Mouse (Mus musculus): Measurements from ENCODE around the gene Mpzl2. TPM values are rescaled to one million over a fixed set of nuclear protein-coding genes. Genes with fewer than 3 reads are reported as not detected.

Mpzl2 gene
- total RNA-seq, 1 experiment = 13.3 TPM

DNA sequence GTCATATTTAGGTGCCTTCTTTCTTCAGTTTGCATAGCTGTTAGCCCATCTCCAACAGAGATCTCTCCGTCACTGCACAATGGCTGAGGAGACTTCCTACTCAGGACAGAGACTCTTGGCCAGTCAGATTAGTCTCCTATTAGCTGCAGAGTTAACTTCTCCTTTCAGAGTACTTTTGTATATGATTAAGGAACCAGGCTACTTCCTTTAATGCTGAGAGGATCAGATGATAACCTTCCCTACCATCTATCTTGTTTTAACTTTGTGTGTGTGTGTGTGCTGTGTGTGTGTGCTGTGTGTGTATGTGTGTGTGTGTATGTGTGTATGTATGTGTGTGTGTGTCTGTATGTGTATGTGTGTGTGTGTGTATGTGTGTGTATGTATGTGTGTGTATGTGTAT, 10.1 kb downstream of the Mpzl2 start:
- Histone ChIP-seq H3K4me3 (ENCODE audit: insufficient read depth in 1 of 2, low read depth in 1 of 2, low read length in 2 of 2, poor library complexity in 1 of 2, severe bottlenecking in 1 of 2) (no peak overlapping the region), H3K9me3 (ENCODE audit: control insufficient read depth, insufficient read depth, low read depth, low read length) (no peaks in the 10 kb centered on the region), H3K4me1 (ENCODE audit: control insufficient read depth in 2 of 2, insufficient read depth in 2 of 2, low read length in 2 of 2, poor library complexity in 1 of 2) (peaks cover 2% of the 10 kb centered on the region in 2 experiments; a peak in 1 of 4 replicates), H3K9ac (ENCODE audit: insufficient read depth, low read depth, low read length, poor library complexity, severe bottlenecking) (no peak overlapping the region), H3K27ac (ENCODE audit: insufficient read depth, low read depth, low read length, poor library complexity, severe bottlenecking) (no peak overlapping the region), H3K36me3 (ENCODE audit: control insufficient read depth, insufficient read depth, low read length, poor library complexity, severe bottlenecking) (peaks cover 3% of the 10 kb centered on the region; the same call in 1 of the 2 replicates)
- TF ChIP-seq ZC3H11A (IDR thresholded peaks at IDR 0.05; ENCODE audit: borderline replicate concordance, low read depth, low read length) (no peak), HCFC1 (IDR thresholded peaks at IDR 0.05; ENCODE audit: borderline replicate concordance, insufficient read depth, low read length) (no peak), ZNF384 (IDR thresholded peaks at IDR 0.05; ENCODE audit: low read depth, low read length) (no peak), MAFK (IDR thresholded peaks at IDR 0.05; ENCODE audit: insufficient read depth, low read depth, low read length) (no peak), CHD2 (IDR thresholded peaks at IDR 0.05; ENCODE audit: low read depth, low read length) (no peak)
- in situ Hi-C loops (cut with MboI; ENCODE audit: low sequenced_read_pairs in 2 of 2, unreplicated experiment in 2 of 2) = no loop called here
- no peak for DNase-seq (ENCODE audit: low read depth, low spot score)

DNA sequence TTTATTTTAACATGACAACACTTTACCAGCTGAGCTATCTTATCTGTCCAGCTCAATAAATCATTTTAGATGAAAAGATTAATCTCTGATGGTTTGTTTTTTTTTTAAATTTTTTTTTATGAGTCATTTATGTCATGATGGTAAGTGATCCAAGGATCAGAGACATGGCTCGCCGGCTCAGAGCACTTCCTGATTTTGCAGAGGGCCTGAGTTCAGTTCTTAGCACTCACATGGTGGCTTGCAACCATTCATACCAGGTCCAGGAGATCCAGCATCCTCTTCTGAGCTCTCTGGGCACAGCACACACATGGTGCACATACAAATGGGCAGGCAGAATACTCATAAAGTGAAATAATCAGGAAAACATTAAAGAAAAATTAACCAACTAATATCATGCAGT, 10.7 kb downstream of the Mpzl2 start:
- Histone ChIP-seq H3K36me3 (ENCODE audit: control insufficient read depth, insufficient read depth, low read length, poor library complexity, severe bottlenecking) (peaks cover 2% of the 10 kb centered on the region; the same call in 1 of the 2 replicates), H3K4me3 (ENCODE audit: insufficient read depth in 1 of 2, low read depth in 1 of 2, low read length in 2 of 2, poor library complexity in 1 of 2, severe bottlenecking in 1 of 2) (no peak overlapping the region), H3K4me1 (ENCODE audit: control insufficient read depth in 2 of 2, insufficient read depth in 2 of 2, low read length in 2 of 2, poor library complexity in 1 of 2) (peaks cover 2% of the 10 kb centered on the region in 2 experiments; a peak in 1 of 4 replicates), H3K9ac (ENCODE audit: insufficient read depth, low read depth, low read length, poor library complexity, severe bottlenecking) (no peak overlapping the region), H3K27ac (ENCODE audit: insufficient read depth, low read depth, low read length, poor library complexity, severe bottlenecking) (no peak overlapping the region), H3K9me3 (ENCODE audit: control insufficient read depth, insufficient read depth, low read depth, low read length) (no peaks in the 10 kb centered on the region)
- no peak for DNase-seq (ENCODE audit: low read depth, low spot score)
- in situ Hi-C loops (cut with MboI; ENCODE audit: low sequenced_read_pairs in 2 of 2, unreplicated experiment in 2 of 2) = no loop called here
- TF ChIP-seq ZC3H11A (IDR thresholded peaks at IDR 0.05; ENCODE audit: borderline replicate concordance, low read depth, low read length) (no peak), ZNF384 (IDR thresholded peaks at IDR 0.05; ENCODE audit: low read depth, low read length) (no peak), CHD2 (IDR thresholded peaks at IDR 0.05; ENCODE audit: low read depth, low read length) (no peak), MAFK (IDR thresholded peaks at IDR 0.05; ENCODE audit: insufficient read depth, low read depth, low read length) (no peak), HCFC1 (IDR thresholded peaks at IDR 0.05; ENCODE audit: borderline replicate concordance, insufficient read depth, low read length) (no peak)

DNA sequence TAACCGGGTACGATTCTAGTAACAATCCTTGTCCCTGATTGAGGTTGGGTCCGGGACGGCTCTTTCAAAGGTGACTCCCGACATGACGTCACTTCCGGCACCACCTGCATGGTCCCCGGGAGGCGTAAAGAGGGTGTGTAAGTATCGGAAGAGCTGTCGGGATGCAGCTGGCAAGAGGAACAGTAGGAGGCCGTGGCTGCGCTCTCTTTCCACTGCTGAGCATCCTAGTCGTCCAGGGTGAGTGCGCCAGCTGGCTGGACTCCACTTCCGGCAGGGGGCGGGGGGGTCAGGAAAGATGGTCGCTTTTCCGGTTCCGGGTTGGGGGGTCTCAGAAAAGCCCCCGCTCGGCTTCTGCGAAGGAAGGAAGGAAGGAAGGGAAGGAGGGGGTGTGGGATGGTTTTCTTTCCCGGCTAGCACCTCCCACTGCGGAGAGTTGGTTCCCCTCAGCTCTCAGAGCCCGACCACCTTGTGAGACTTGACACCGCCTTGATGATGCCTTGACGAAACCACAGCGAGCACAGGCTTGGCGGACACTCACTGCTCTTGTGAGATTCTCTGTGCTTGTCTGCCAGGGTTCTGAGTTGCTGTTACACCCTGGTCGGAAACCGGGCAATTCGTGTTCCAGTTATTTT, 15.6 kb downstream of the Mpzl2 start, which contains the start of gene Mpzl3:
Mpzl3 (plus strand) TSS at position 105 of the 632 bp plus-strand sequence.
- Histone ChIP-seq H3K9me3 (ENCODE audit: control insufficient read depth, insufficient read depth, low read depth, low read length) (no peaks in the 10 kb centered on the region), H3K36me3 (ENCODE audit: control insufficient read depth, insufficient read depth, low read length, poor library complexity, severe bottlenecking) (peaks cover 2% of the 10 kb centered on the region; the same call in 1 of the 2 replicates), H3K9ac (ENCODE audit: insufficient read depth, low read depth, low read length, poor library complexity, severe bottlenecking) (peak within 1 kb of the TSS; percentile 84), H3K4me1 (ENCODE audit: control insufficient read depth in 2 of 2, insufficient read depth in 2 of 2, low read length in 2 of 2, poor library complexity in 1 of 2) (0 out of 4 replicates have a peak, but pooled peaks cover 0 to 2% of the 10 kb centered on the region in 2 experiments), H3K27ac (ENCODE audit: insufficient read depth, low read depth, low read length, poor library complexity, severe bottlenecking) (peak within 1 kb of the TSS; percentile 96), H3K4me3 (ENCODE audit: insufficient read depth in 1 of 2, low read depth in 1 of 2, low read length in 2 of 2, poor library complexity in 1 of 2, severe bottlenecking in 1 of 2) (peak within 1 kb of the TSS; percentile 83 to 95)
- TF ChIP-seq HCFC1 (IDR thresholded peaks at IDR 0.05; ENCODE audit: borderline replicate concordance, insufficient read depth, low read length) = peak; percentile 78
- 0 out of 2 replicates have a peak, but pooled peaks have one; percentile 26 for TF ChIP-seq MAFK (IDR thresholded peaks at IDR 0.05; ENCODE audit: insufficient read depth, low read depth, low read length)
- peak; percentile 97 for TF ChIP-seq ZNF384 (IDR thresholded peaks at IDR 0.05; ENCODE audit: low read depth, low read length)
- no peak for TF ChIP-seq ZC3H11A (IDR thresholded peaks at IDR 0.05; ENCODE audit: borderline replicate concordance, low read depth, low read length)
- TF ChIP-seq CHD2 (IDR thresholded peaks at IDR 0.05; ENCODE audit: low read depth, low read length) = no peak
- in situ Hi-C loops (cut with MboI; ENCODE audit: low sequenced_read_pairs in 2 of 2, unreplicated experiment in 2 of 2) = no loop called here
- peak; percentile 88 for DNase-seq (ENCODE audit: low read depth, low spot score)

DNA sequence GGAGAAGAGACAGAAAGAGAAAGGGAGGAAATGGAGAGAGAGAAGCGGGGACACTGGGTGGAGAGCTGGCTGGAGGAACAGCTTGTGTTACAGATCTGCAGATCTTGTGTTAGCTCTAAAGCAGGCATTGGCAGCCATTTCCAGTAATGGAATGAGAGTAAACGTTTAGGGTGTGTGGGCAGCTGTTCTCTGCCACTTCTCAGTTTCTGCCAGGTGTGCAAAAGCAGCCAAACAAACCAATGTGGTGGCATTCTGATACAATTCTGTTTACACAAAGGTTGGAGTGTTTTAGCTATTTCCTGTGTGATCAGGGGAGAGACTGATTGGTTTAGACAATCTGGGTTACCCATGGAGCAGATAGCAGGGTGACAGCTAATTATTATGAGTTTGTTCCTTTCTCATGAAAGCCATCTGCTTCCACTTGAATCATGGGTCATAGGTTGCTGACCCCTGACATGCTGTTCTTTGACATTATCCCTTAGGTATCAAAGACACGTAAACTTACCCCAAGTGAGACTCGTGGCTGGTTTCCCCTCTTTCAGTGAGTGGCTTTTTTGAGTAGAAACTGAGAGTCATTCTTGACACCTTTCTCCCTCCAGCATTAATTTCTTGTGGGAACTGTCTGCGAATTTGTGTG, 18.8 kb downstream of the Mpzl2 start:
- no peak overlapping the region for H3K27ac ChIP-seq (ENCODE audit: insufficient read depth, low read depth, low read length, poor library complexity, severe bottlenecking)
- H3K9ac ChIP-seq (ENCODE audit: insufficient read depth, low read depth, low read length, poor library complexity, severe bottlenecking) = no peak overlapping the region
- TF ChIP-seq HCFC1 (IDR thresholded peaks at IDR 0.05; ENCODE audit: borderline replicate concordance, insufficient read depth, low read length) = no peak
- TF ChIP-seq MAFK (IDR thresholded peaks at IDR 0.05; ENCODE audit: insufficient read depth, low read depth, low read length) = no peak
- no peak for TF ChIP-seq ZC3H11A (IDR thresholded peaks at IDR 0.05; ENCODE audit: borderline replicate concordance, low read depth, low read length)
- no peak for TF ChIP-seq CHD2 (IDR thresholded peaks at IDR 0.05; ENCODE audit: low read depth, low read length)
- no peak for TF ChIP-seq ZNF384 (IDR thresholded peaks at IDR 0.05; ENCODE audit: low read depth, low read length)
- in situ Hi-C loops (cut with MboI; ENCODE audit: low sequenced_read_pairs in 2 of 2, unreplicated experiment in 2 of 2) = no loop called here
- DNase-seq (ENCODE audit: low read depth, low spot score) = no peak
- H3K4me3 ChIP-seq (ENCODE audit: insufficient read depth in 1 of 2, low read depth in 1 of 2, low read length in 2 of 2, poor library complexity in 1 of 2, severe bottlenecking in 1 of 2) = no peak overlapping the region
- H3K9me3 ChIP-seq (ENCODE audit: control insufficient read depth, insufficient read depth, low read depth, low read length) = no peaks in the 10 kb centered on the region
- H3K4me1 ChIP-seq (ENCODE audit: control insufficient read depth in 2 of 2, insufficient read depth in 2 of 2, low read length in 2 of 2, poor library complexity in 1 of 2) = 0 out of 4 replicates have a peak, but pooled peaks cover 0 to 2% of the 10 kb centered on the region in 2 experiments
- no peaks in the 10 kb centered on the region for H3K36me3 ChIP-seq (ENCODE audit: control insufficient read depth, insufficient read depth, low read length, poor library complexity, severe bottlenecking)

Data from ES-E14 (cell line).